Mouse (Mus musculus) layer of hippocampus, adult 9-11 months (tissue): ENCODE measurements at regions not wholly inside any gene's neighbourhood (a gene's known extent, or its start where the extent isn't known, plus 50 kb on each side); places are given as distances from the start of the nearest gene placed in this dataset.
"Not testable (repeated sequence)": the region's sequence is repeated elsewhere in the genome, so short reads cannot be mapped to it uniquely, and the experiment has no call there.

Experiments used
- DNase-seq: peaks from one replicate; pipeline ENCODE4 v3.0.0; 2022

DNA sequence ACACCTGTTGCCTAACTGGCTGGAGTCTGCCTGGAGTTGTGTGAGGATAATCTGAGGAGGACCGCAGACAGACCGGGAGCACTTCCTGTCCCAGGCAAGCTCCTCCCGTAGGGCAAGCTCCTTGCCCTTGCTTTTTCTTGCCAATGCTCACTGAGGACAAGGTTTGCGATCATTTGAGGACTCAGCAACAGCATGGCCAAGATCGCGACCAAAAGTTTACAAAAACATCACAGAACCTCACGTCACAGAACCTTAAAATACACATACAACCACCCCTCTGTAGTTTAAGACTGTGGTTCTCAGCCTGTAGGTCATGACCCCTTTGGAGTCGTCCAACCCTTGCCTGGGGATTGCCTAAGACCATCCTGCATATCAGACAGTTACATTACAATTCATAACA is 383.7 kb upstream of the Arid1b start:
- DNase-seq: no peak

DNA sequence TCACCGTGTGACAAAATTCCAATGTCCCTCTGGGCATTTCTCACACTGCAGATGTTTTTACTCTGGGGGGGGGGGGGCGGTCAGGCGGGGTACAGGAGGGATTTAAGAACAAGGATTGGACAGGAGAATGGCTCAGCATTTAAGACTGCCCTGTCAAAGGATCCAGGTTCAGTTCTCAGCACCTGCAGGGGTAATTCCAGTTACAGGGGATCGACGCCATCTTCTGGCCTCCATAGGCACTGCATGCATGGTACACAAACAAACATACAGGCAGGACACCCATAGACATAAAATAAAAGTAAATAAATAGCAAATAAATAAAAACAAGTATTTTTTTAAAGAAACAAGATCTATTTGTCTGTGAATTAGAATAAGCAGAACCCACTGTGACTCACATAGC is 383.1 kb upstream of the Arid1b start:
- DNase-seq: no peak

DNA sequence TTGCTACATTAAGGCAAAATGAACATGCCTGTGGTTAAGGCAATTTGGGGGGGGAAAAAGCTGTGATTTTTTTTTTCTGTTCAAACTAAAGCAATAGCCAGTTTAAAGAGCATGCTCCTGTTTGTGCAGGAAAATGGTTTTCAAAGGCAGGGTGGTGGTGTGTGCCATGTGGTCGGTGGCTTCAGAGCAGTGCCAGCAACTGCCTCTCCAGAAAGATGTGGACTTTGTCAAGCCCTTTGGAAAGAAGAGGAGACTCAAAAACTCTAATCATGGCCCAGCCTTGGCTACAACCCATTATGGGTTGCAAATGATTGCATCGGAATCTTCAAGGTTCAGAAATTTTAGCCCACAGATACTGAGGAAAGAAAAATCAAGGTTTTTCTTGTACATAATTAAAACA is 382.4 kb upstream of the Arid1b start:
- no peak for DNase-seq

GRCm38 (mm10) chr17:4612136-4612535 is 382.0 kb upstream of the Arid1b start:
- DNase-seq: no peak

DNA sequence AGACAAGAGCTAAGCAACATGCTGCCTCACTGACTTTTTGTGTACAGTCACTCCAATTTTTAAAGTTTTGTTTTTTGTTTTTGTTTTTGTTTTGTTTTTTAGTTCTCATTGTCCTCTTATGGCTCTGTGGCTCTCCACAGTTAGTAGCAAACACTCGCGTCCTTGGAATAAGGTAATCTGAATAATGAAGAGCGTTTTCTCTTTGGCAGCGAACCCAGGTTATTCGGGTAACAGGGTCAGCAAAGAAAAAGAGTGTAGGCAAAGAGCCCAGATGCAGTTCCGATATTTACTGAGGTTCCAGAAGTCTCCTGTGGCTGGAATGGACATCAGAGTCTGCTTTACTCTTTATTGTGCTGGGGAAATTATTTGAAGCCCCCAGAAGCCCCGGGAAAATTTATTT is 381.4 kb upstream of the Arid1b start:
- DNase-seq: peak; percentile 4

DNA sequence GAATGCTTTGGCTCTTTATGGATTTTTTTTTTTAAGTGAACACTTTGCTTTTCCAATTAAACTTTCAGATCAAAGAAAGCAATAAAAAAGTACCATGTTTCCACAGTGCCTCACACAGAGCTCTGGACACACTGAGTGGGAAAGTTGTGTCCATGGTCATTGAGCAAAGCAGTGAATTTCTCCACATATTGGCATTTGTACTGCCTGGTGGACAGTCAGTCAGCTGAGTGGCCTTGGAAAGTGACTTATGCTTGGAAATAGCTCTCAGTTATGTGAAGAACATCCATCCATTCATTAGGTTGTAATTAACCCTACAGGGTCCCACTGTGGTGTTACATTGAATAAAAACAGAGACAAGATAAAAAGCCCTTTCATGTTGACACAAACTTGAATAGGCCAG is 373.8 kb upstream of the Arid1b start:
- DNase-seq: no peak

DNA sequence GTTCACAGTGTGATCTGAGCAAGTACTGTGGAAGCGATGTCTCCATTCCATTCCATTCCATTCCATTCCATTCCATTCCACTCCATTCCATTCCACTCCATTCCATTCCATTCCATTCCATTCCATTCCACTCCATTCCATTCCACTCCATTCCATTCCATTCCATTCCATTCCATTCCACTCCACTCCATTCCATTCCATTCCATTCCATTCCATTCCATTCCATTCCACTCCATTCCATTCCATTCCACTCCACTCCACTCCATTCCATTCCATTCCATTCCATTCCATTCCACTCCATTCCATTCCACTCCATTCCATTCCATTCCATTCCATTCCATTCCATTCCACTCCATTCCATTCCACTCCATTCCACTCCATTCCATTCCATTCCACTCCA is 368.0 kb upstream of the Arid1b start:
- DNase-seq: not testable (repeated sequence)

DNA sequence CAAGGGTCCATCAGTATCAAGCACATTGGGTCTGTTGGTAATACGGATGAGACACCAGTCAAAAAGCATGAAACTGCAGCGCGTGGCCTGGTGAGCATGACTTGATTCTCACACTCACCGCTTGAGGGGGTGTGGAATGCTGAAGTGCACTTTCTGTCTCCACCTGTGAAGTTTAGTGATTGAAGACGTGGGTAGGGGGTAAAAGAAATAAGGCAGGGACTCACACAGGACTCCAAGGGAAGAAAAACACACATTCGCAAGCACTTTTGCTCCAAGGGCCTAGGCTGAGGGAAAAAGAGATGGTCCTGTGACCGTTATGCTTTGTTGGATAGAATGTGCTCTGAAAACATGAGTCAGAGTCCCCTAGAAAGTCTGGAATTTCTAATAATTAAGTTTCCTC is 366.6 kb upstream of the Arid1b start:
- no peak for DNase-seq

- DNase-seq: no peak
These were observed 363.0 kb upstream of the Arid1b start for GRCm38 (mm10) chr17:4631122-4631521.

- DNase-seq: no peak
These were observed 361.6 kb upstream of the Arid1b start for GRCm38 (mm10) chr17:4632506-4632905.

GRCm38 (mm10) chr17:4633771-4634170 is 360.4 kb upstream of the Arid1b start:
- DNase-seq: no peak

DNA sequence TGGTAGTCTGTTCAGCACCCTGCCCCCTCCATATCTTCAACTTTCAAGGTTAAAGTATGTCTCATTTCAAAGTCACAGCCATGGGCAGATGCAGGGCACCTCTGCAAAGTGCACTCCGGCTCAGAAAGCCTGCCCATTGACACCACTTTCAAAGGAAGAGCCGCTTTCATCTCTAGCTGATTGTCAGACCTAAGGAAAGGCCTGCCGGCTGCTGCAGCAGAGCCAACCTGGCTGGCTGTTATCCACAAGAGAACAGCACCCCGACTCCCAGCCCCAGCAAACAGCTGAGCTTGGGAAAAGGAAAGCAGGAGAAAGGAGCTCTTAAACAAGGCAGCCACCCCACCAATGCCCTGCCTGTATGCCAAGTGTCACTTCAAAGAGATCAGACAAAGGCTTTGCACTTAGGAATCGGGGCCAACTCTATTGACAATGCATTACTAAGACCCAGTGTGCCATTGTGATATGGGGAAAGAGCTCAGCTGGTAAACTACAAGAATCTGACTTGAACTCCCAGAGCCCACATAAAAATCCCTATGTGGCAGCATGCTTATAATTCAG is 357.3 kb upstream of the Arid1b start:
- DNase-seq: no peak

DNA sequence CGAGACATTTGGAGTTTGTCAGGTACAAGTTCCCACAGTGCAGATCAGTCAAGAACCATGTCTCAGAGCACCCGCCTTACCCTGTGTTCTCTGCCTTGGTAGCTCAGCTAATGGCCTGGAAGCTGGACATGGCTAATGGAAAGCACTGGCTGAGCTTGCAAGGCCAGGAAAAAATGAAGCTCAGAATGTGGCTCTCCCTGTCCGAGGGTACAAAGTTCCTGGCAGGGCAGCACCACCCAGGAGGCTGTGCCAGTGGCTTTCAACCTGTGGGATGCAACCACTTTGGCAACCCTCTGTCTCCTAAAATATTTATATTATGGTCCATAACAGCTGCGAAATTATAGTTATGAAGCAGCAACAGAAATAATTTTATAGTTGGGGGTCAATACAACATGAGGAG is 354.6 kb upstream of the Arid1b start:
- DNase-seq: no peak

DNA sequence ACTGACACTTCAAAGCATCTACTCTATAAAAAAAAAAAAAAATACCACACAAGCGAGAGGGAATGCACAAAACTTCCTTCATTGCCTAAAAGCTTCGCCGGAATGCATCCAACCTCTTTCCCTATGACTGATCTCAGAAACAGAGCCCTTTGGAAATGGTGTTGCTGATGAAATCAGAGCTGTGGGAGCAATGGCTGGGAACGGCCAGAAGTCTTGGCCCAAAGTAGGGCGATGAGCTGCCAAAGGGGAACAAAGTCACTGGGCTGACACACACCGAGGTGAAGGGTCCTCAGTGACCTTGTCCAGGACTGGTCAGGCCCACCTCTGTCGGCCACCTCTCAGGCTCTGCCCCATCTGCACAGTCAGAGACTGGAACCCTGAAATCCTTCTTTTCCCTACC is 353.6 kb upstream of the Arid1b start:
- DNase-seq: no peak

- no peak for DNase-seq
These were observed 353.0 kb upstream of the Arid1b start for GRCm38 (mm10) chr17:4641166-4641565.

DNA sequence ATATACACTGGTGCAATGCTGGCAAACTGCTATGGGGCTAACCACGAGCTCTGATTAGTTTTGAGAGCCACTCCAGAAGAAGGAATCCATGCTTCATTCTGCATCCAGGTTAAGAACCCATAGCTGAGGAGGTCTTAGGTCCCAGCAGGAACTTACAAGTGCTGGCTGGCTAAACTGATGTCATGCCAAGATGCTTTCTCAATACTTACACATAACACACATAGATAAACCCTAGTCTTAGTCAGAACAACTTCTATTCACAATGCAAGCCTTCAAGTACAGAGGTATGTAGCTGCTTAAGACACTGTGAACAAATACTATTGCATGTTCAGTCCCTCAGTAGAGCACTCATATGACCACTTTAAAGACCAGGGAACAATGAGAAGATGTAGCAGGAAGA is 352.1 kb upstream of the Arid1b start:
- no peak for DNase-seq

DNA sequence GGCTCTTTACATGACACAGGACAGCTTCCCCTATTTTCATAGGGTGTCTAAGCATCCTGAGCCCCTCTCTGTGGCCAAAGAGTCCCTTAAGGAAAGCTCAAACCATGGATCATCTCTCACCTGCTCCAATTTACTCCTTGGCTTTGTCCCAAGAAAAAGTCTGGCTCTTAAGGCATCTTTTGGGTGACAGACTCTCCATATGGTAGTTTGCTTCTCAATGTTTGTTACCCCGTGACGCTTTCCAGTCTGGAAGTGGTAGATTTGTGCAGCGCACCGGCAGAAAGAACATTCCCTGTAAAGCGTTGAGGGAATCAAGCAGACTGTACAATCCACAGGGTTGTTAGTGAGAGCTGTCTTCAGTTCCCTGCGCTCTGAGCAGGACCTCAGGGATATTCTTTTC is 350.8 kb upstream of the Arid1b start:
- no peak for DNase-seq

GRCm38 (mm10) chr17:4648603-4649002 is 345.5 kb upstream of the Arid1b start:
- no peak for DNase-seq

DNA sequence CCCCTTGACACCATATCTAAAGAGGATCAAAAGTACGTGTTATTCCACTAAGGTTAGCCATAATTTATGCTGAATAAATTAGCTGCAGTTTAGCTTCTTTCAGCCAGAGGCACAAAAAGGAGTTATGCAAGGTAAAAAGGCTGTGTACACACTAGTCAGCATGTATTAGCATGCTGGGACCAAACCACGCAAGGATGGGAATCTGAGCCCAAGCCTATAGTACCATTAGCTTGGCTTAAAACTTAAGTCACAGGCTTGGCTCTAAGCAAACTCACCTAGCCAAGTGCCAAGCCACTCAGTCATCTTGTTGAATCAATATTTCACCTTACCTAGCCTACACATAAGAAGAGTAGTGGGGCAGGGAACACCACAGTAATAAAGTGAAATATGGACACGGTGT is 339.9 kb upstream of the Arid1b start:
- DNase-seq: no peak

- DNase-seq: peak; percentile 56
These were observed 332.1 kb upstream of the Arid1b start for GRCm38 (mm10) chr17:4661996-4662395.

GRCm38 (mm10) chr17:4668511-4668910 is 325.6 kb upstream of the Arid1b start:
- no peak for DNase-seq

DNA sequence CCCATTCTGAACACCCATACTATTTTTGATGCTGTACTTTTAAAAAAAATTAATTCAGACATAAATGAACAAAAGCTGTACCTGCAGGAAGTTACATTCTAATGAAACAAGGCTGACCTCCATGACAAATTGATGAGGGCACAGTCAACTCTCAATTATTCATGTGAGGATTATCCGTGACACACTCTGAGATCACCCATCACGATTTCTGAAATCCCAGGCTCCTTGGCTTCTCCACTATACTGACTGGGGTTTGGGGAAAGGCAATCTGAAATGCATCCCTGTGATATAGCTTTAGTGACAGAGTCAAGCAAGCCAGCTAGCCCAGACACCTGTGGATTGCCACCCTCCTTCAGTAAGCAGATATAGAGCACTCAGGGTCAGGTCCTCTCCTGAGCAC is 320.9 kb upstream of the Arid1b start:
- DNase-seq: no peak

DNA sequence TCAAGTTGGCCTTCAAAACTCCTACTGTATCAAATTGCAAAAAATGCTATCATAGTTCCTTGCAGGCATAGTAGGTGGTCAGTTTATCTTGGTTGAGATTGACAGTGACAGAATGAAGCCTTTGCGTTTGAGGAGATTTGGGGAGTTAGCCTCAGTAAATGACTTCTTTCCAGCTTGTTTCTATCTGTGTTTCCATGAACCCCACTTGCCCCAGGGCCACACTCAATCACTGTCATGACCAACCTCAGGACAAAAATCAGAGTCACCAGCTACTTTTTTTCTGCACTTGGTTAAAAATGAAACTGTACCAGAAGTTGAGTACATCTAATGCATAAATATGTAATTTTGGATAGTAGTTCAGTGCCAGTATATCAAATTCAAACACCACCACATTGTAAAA is 287.7 kb upstream of the Arid1b start:
- DNase-seq: no peak

DNA sequence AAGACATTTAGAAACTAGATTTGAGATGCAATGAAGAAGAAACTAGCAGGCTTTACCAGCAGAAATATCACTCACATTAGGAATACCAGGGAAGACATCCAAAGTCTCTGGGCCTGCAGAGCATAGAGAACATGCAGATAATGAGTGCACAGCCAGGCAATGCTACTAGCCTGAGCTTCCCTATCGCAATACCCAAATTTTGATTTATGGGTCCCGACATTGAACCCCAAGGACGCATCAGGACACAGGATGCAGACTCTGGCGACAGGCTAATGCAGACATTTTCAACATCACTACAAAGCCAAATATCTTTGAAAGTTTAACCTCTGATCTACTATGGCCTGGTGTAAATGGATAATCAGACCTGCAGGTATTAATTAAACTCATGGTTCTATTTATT is 273.1 kb upstream of the Arid1b start:
- DNase-seq: no peak

- DNase-seq: no peak
These were observed 270.1 kb upstream of the Arid1b start for GRCm38 (mm10) chr17:4724031-4724430.

DNA sequence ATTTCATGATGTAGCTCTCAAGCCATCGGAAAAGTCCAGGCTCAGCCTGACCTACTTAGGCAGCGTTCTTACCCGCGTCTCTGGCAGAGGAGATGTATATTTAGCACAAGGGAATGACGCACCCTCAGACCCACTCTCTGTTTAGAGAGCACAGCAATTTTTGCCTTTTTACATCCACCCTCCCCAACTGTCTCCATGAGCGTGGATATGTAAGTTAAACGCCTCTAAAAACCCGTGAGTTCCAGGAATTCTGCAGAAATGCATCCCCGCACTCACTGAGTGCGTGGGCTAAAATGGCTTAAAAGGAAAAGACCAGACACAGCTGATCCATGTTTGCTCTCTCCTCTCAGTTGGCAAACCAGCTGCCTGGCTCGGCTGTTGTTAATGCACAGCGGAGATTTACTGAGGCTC is 267.8 kb upstream of the Arid1b start:
- peak; percentile 38 for DNase-seq
